Mouse (Mus musculus): ENCODE data around the gene Ccdc82. TPM values are rescaled to one million over a fixed set of nuclear protein-coding genes. Genes with fewer than 3 reads are reported as not detected.

Gene Ccdc82
- 36.4 TPM for polyA plus RNA-seq (2017; shearing (Covaris generic))

GRCm38 (mm10) chr9:13246815-13247638 lies at the start of gene Ccdc82:
Ccdc82 (plus strand) TSS chr9:13246955.

GRCm38 (mm10) chr9:13245481-13245880 lies 1.3 kb upstream of the Ccdc82 start, which contains the start of gene Jrkl:
Jrkl (minus strand) TSS chr9:13245829.

DNA sequence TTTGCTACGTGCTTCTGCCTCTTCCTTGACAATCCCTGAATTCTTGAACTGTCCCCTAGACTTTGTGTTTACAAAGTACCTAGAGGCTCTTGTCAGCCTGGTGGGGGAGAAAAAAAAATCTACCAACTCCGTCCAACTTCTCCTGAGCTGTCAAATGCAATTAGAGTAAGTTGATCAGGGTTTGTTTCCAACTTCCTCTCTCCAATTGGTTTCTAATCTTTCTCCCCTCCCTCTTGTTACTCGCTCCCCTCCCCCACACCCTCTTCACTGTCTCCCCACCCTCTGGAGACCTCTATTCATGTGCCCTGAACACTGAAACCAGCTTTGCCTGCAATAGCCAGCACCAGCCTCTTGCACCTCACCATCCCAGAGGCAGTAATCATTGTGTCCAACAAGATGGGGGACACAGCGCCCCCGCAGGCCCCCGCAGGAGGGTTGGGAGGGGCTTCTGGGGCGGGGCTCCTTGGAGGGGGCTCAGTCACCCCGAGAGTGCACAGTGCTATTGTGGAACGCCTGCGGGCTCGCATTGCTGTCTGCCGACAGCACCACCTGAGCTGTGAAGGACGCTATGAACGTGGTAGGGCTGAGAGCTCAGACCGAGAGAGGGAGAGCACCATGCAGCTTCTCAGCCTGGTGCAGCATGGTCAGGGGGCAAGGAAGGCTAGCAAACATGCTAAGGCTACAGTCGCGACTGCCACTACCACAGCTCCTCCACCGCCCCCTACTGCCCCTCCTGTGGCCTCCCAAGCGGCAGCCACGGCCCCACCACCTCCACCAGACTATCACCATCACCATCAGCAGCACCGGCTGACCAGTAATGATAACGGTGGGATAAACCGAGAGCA lies 51.1 kb downstream of the Ccdc82 start, which contains the start of gene Maml2:
TSS of gene Maml2 (plus strand) at position 290 of the 845 bp plus-strand sequence.

Other genes starting within 250 kb of the Ccdc82 start
- gene Jrkl, start 1.1 kb upstream of the Ccdc82 start, polyA plus RNA-seq (2017; shearing (Covaris generic)), result 1.5 TPM
- gene Maml2, start 51.0 kb downstream of the Ccdc82 start, polyA plus RNA-seq (2017; shearing (Covaris generic)), result 19.7 TPM
- not detected for gene Gm17571, start 199.8 kb downstream of the Ccdc82 start, polyA plus RNA-seq (2017; shearing (Covaris generic))